Mouse (Mus musculus) CH12.LX (cell line): ENCODE measurements at regions not wholly inside any gene's neighbourhood (a gene's known extent, or its start where the extent isn't known, plus 50 kb on each side); places are given as distances from the start of the nearest gene placed in this dataset.

Source experiments
- CHD1 ChIP-seq: IDR thresholded peaks from 2 replicates; pipeline ENCODE4 v1.6.1; 2012; ENCODE audit warnings: low read depth, low read length, improper control_type of control experiment, inconsistent platforms
- CTCF ChIP-seq, 2 experiments: IDR thresholded peaks in 1 of 2; conservative IDR thresholded peaks in 1 of 2; 2 replicates each; pipeline ENCODE4 v1.5.1; 2011 to 2012; ENCODE audit warnings: low read depth in 2 of 2, low read length in 2 of 2, improper control_type of control experiment in 1 of 2, inconsistent platforms in 1 of 2, mild to moderate bottlenecking in 1 of 2, moderate library complexity in 1 of 2
- GABPA ChIP-seq: IDR thresholded peaks from 2 replicates; pipeline ENCODE4 v1.6.1; 2012; ENCODE audit warnings: low read depth, low read length, improper control_type of control experiment, inconsistent platforms; ENCODE audit not compliant: insufficient replicate concordance
- JUND ChIP-seq: conservative IDR thresholded peaks from 2 replicates; pipeline ENCODE4 v1.6.1; 2011; ENCODE audit warnings: low read depth, low read length, improper control_type of control experiment
- POLR2A ChIP-seq: IDR thresholded peaks from 2 replicates; pipeline ENCODE4 v1.6.1; 2011; ENCODE audit warnings: low read depth, mild to moderate bottlenecking, improper control_type of control experiment, low read length
- POLR2AphosphoS2 ChIP-seq: IDR thresholded peaks from 2 replicates; pipeline ENCODE4 v1.6.1; 2011; ENCODE audit warnings: low read depth, low read length, improper control_type of control experiment
- RAD21 ChIP-seq: IDR thresholded peaks from 2 replicates; pipeline ENCODE4 v1.6.1; 2011; ENCODE audit warnings: low read depth, mild to moderate bottlenecking, low read length, improper control_type of control experiment, moderate library complexity
- SIN3A ChIP-seq: IDR thresholded peaks from 2 replicates; pipeline ENCODE4 v1.6.1; 2012; ENCODE audit warnings: low read length, improper control_type of control experiment, inconsistent platforms
- TBP ChIP-seq: conservative IDR thresholded peaks from 2 replicates; pipeline ENCODE4 v1.6.1; 2011; ENCODE audit warnings: low read depth, low read length, improper control_type of control experiment
- UBTF ChIP-seq: IDR thresholded peaks from 2 replicates; pipeline ENCODE4 v1.6.1; 2012; ENCODE audit warnings: low read depth, mild to moderate bottlenecking, inconsistent platforms, low read length, improper control_type of control experiment, moderate library complexity
- USF2 ChIP-seq: conservative IDR thresholded peaks from 2 replicates; pipeline ENCODE4 v1.6.1; 2011; ENCODE audit warnings: low read depth, low read length, improper control_type of control experiment
- ZC3H11A ChIP-seq: IDR thresholded peaks from 2 replicates; pipeline ENCODE4 v1.6.1; 2012; ENCODE audit warnings: low read depth, mild to moderate bottlenecking, inconsistent platforms, low read length, improper control_type of control experiment
- ZKSCAN1 ChIP-seq: IDR thresholded peaks from 2 replicates; pipeline ENCODE4 v1.6.1; 2012; ENCODE audit warnings: low read depth, inconsistent platforms, low read length, improper control_type of control experiment, borderline replicate concordance

- TF ChIP-seq POLR2A (no peak), CTCF (conservative IDR thresholded peaks at IDR 0.05 in 1 of 2, IDR thresholded peaks at IDR 0.05 in 1 of 2; ENCODE audit: low read depth in 2 of 2, low read length in 2 of 2) (no peak), USF2 (no peak), RAD21 (no peak), UBTF (no peak), GABPA (no peak), SIN3A (no peak), CHD1 (no peak), ZKSCAN1 (no peak), POLR2AphosphoS2 (no peak), TBP (no peak), ZC3H11A (no peak), JUND (no peak)
These were observed 75.9 kb upstream of the Klf14 start for GRCm38 (mm10) chr6:31034796-31035195.
